Mouse (Mus musculus): Measurements from ENCODE around the gene Shank2. TPM values are rescaled to one million over a fixed set of nuclear protein-coding genes. Genes with fewer than 3 reads are reported as not detected.

Gene Shank2
- polyA plus RNA-seq, 3 experiments from 2014 or later, result not detected

GRCm38 (mm10) chr7:144432920-144433319, 431.2 kb downstream of the Shank2 start:
- no peak for ATAC-seq

GRCm38 (mm10) chr7:144438811-144439210, 437.1 kb downstream of the Shank2 start:
- no peak for ATAC-seq

GRCm38 (mm10) chr7:144441466-144441865, 439.7 kb downstream of the Shank2 start:
- ATAC-seq, result no peak

- no peak for ATAC-seq
Observed at GRCm38 (mm10) chr7:144441976-144442375, 440.2 kb downstream of the Shank2 start.

- peak; percentile 96 for ATAC-seq
Observed at GRCm38 (mm10) chr7:144444788-144445187, 443.1 kb downstream of the Shank2 start.

- peak; percentile 61 for ATAC-seq
Observed at GRCm38 (mm10) chr7:144447146-144447545, 445.4 kb downstream of the Shank2 start.

- no peak for ATAC-seq
Observed at GRCm38 (mm10) chr7:144448186-144448585, 446.5 kb downstream of the Shank2 start.

- no peak for ATAC-seq
Observed at GRCm38 (mm10) chr7:144449637-144450570, 448.2 kb downstream of the Shank2 start.

GRCm38 (mm10) chr7:144450661-144451060, 448.9 kb downstream of the Shank2 start:
- ATAC-seq, result no peak

- no peak for ATAC-seq
Observed at GRCm38 (mm10) chr7:144458881-144459280, 457.2 kb downstream of the Shank2 start.

GRCm38 (mm10) chr7:144461246-144461902, 459.6 kb downstream of the Shank2 start:
- no peak for ATAC-seq

- ATAC-seq, result no peak
Observed at GRCm38 (mm10) chr7:144462577-144462976, 460.8 kb downstream of the Shank2 start.

- no peak for ATAC-seq
Observed at GRCm38 (mm10) chr7:144468741-144469140, 467.0 kb downstream of the Shank2 start.

GRCm38 (mm10) chr7:144469181-144469641, 467.5 kb downstream of the Shank2 start:
- ATAC-seq, result no peak

GRCm38 (mm10) chr7:144469908-144470544, 468.3 kb downstream of the Shank2 start:
- ATAC-seq, result no peak

GRCm38 (mm10) chr7:144470545-144471059, 468.9 kb downstream of the Shank2 start, which contains the start of gene Cttn:
Gene Cttn (minus strand): TSS chr7:144471009.
- no peak for ATAC-seq

GRCm38 (mm10) chr7:144471103-144471502, 469.4 kb downstream of the Shank2 start:
- no peak for ATAC-seq

- ATAC-seq, result no peak
Observed at GRCm38 (mm10) chr7:144473486-144473885, 471.8 kb downstream of the Shank2 start.

Data from inflammation-experienced regulatory T-cells, adult 6 months (primary cell).